Mouse (Mus musculus): ENCODE measurements around the gene Rab3gap2. TPM values are rescaled to one million over a fixed set of nuclear protein-coding genes. Genes with fewer than 3 reads are reported as not detected.
"Not testable (repeated sequence)": the region's sequence is repeated elsewhere in the genome, so short reads cannot be mapped to it uniquely, and the experiment has no call there.

The Rab3gap2 gene
- polyA plus RNA-seq, 1 experiment from 2014 or later = 26.9 TPM

DNA sequence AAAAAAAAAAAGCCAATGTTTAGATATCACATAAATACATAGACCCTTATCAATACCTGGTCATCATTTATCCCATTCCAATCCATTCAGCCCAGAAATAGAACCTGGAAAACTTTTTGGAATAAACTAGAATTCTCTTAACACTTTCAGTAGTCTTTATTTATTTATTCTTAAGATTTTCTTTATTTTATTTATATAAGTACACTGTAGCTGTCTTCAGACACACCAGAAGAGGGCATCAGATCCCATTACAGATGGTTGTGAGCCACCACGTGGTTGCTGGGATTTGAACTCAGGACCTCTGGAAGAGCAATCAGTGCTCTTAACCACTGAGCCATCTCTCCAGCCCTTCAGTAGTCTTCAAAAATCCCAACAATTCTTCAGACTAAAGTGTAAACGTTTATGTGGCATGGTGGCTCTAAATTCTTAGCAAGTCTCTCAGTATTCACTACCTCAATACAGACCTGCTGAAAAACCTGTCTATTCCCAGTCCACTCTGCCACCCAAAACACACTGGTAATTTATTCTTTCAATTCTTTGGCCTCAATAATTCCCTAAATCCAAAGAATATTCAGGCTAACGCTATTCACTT lies 123.9 kb downstream of the Rab3gap2 start:
- not testable (repeated sequence) for H3K9me3 ChIP-seq; H3K9ac ChIP-seq; ATAC-seq (replicated peaks); H3K27me3 ChIP-seq (replicated peaks); H3K27ac ChIP-seq
- 67% methylated on average over 3 of the region's 3 CpGs for WGBS
- Histone ChIP-seq H3K4me2 (peak overlapping the region; percentile 91), H3K4me1 (peaks cover 26% of the 10 kb centered on the region), H3K36me3 (replicated peaks) (peaks cover 16% of the 10 kb centered on the region; the same call in 1 of the 2 replicates), H3K4me3 (peak overlapping the region; percentile 81)

DNA sequence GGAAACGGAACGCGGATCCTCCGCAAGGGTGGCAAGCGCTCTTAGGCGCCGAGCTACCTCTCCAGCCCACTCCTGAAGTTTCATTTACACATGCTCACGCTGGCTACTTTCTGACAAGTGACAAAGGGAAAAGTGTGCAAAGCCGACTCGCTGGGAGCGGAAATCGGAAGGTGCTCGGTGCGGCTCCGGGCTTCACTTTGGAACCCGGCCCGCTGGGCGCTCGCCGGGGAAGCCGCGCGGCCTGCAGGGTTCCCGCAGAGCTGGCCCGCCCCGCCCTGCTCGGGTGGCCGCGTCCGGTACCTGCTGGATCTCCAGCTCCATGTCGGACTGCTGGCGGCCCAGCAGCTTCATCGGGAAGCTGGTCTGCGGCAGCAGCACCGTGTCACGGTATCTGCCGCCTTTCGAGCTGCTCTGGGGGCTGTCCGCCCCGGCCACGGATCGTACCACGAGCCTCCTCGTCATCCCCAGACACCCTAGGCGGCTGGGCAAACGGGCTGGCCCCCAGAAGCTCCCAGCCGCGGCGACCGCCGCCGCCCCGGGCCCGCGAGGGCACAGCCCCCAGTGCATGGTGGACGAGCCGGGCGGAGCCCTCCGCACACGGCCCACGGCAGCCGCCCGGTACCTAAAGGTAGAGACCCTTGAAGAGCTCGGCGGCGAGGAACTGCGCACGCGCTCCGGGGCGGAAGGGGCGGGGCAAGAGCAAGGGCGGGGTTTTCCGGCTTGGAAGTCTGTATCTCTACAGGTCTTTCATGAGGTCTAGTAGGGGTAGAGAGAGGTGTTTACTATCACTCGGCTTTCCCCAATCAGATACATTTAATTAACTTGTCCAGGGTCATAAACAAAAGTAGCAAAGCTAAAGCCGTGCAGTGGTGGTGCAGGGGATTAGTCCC lies 125.0 kb downstream of the Rab3gap2 start, which contains the start of gene Iars2:
Gene Iars2 (minus strand): TSS at position 676 of the 890 bp plus-strand sequence.
- H3K4me3 ChIP-seq = peak within 1 kb of the TSS; percentile 81
- peak within 1 kb of the TSS; percentile 94 for H3K9ac ChIP-seq
- peak within 1 kb of the TSS; percentile 91 for H3K4me2 ChIP-seq
- peak within 1 kb of the TSS; percentile 93 for H3K27ac ChIP-seq
- H3K36me3 ChIP-seq (replicated peaks) = peaks cover 14% of the 10 kb centered on the region; the same call in 1 of the 2 replicates
- H3K4me1 ChIP-seq = peaks cover 37% of the 10 kb centered on the region
- no peaks in the 10 kb centered on the region for H3K27me3 ChIP-seq (replicated peaks)
- ATAC-seq (replicated peaks) = peak; percentile 93
- H3K9me3 ChIP-seq = no peaks in the 10 kb centered on the region
- WGBS = under 1% methylated on average over 73 of the region's 76 CpGs

DNA sequence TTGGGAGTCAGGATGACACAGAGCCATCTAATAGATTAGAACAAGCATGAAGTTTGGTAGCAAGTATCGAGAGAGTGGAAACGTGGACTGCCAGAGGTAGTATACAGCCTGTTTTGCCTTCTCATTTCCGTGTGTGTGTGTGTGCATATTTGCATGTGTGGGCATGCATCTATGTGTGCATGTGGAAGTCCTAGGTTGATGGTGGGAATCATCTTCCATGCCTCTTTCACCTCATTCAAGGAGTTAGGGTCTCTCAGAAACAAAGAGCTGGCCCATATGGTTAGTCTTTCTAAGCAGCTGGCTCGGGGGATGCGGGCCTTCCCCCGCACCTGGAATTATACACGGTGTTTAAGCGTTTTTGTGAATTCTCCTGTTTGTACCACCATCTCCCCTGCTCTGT lies 125.9 kb downstream of the Rab3gap2 start:
- WGBS = 96% methylated on average over 8 of the region's 8 CpGs
- Histone ChIP-seq H3K9ac (no peak overlapping the region), H3K27ac (no peak overlapping the region), H3K4me3 (peak overlapping the region; percentile 81), H3K4me1 (peaks cover 45% of the 10 kb centered on the region), H3K4me2 (peak overlapping the region; percentile 91), H3K9me3 (no peaks in the 10 kb centered on the region), H3K27me3 (replicated peaks) (no peaks in the 10 kb centered on the region), H3K36me3 (replicated peaks) (peaks cover 10% of the 10 kb centered on the region; the same call in 1 of the 2 replicates)
- ATAC-seq (replicated peaks) = no peak

DNA sequence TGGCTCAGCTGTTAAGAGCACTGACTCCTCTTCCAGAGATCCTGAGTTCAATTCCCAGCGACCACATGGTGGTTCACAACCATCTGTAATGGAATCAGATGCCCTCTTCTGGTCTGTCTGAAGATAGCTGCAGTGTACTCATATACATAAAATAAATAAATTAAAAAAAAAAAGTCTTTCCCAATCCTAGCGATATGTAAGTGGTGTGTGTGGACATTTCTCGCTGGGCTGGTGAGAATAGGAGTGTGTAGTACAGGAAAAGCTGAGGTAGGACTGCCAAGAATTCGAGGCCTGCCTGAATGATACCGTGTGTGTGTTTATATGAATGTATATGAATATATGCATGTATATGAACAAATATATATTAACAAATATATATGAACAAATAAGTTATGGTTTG lies 127.4 kb downstream of the Rab3gap2 start:
- H3K4me3 ChIP-seq = peak overlapping the region; percentile 60; the same call in 1 of the 2 replicates
- no peak overlapping the region for H3K9ac ChIP-seq

DNA sequence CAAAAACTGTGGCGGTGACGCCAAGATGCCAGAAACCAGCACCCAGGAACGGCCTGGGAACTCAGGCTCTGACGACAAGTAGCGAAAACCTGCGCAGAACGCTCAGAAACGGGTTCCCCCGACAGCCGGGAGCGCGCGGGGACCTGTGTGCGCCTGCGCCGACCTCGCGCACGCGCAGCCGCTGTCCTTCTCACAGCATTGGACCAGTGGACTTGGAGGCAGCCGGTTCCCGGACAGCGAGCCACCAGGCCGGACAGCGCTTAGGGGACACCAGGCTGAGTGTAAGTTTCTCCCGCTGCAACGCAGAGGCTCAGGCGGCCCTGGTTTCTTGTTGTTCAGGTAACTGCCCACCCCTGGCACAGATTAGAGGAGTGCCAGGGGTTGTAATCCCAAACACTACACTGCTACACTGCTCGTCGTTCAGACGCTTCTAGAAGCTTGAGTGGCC lies 128.1 kb downstream of the Rab3gap2 start, which contains the start of gene Bpnt1:
Gene Bpnt1 (plus strand): TSS at position 167 of the 448 bp plus-strand sequence.
- peak; percentile 84 for ATAC-seq (replicated peaks)
- under 1% methylated on average over 32 of the region's 32 CpGs for WGBS
- Histone ChIP-seq H3K4me2 (peak within 1 kb of the TSS; percentile 63), H3K27me3 (replicated peaks) (no peaks in the 10 kb centered on the region), H3K4me3 (peak within 1 kb of the TSS; percentile 60), H3K4me1 (peaks cover 50% of the 10 kb centered on the region), H3K27ac (peak within 1 kb of the TSS; percentile 83), H3K9ac (peak within 1 kb of the TSS; percentile 70), H3K36me3 (replicated peaks) (no peaks in the 10 kb centered on the region), H3K9me3 (no peaks in the 10 kb centered on the region)

More for the DNA sequence above, 127.4 kb downstream of the Rab3gap2 start:
- Histone ChIP-seq H3K27ac (0 out of 2 replicates have a peak overlapping the region, but pooled peaks have one; percentile 40), H3K36me3 (replicated peaks) (no peaks in the 10 kb centered on the region), H3K4me1 (peaks cover 50% of the 10 kb centered on the region), H3K27me3 (replicated peaks) (no peaks in the 10 kb centered on the region), H3K4me2 (peak overlapping the region; percentile 63), H3K9me3 (no peaks in the 10 kb centered on the region)
- ATAC-seq (replicated peaks) = no peak
- 47% methylated on average over 5 of the region's 5 CpGs for WGBS

DNA sequence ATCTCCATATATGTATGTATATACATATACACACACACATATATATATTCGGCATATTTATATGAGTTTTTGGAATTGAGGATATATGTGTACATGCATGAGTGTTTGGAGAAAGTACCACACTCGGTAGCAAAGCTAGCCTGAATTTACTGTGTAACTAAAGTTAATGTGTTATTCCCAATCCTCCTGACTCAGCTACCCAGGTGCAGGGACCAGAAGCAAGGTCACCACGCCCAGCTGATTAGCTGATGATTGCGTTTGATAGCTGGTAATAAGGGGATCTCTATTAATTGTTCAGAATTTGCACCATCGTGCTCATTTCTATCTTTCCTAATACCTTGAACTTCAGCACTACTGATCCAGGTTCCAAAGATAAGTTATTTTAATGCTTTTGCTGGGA lies 129.7 kb downstream of the Rab3gap2 start:
- no peak for ATAC-seq (replicated peaks)
- H3K4me3 ChIP-seq = no peak overlapping the region

DNA sequence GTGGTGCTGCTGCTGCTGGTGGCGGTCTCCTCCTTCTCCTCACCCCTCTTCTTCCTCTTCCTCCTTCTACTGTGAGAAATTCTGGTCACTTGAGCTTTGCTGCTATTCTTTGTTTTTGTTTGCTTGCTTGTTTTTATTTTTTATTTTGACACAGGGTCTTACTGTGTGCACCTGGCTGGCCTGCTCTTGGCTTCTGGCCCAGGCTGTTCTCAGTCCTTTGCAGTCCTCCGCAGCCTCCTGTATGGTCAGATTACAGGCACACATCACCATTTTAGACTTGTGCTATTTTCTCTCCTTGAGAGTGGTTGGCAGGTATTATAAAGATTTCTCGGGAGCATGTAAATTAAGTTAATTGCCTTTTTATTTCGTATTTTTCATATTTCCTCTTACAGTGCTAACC lies 130.2 kb downstream of the Rab3gap2 start:
- ATAC-seq (replicated peaks) = no peak
- H3K9ac ChIP-seq = no peak overlapping the region
- WGBS = 80% methylated on average over 4 of the region's 4 CpGs
- H3K4me3 ChIP-seq = no peak overlapping the region
- no peaks in the 10 kb centered on the region for H3K9me3 ChIP-seq
- no peaks in the 10 kb centered on the region for H3K27me3 ChIP-seq (replicated peaks)
- no peak overlapping the region for H3K27ac ChIP-seq
- H3K4me2 ChIP-seq = no peak overlapping the region
- peaks cover 41% of the 10 kb centered on the region for H3K4me1 ChIP-seq
- H3K36me3 ChIP-seq (replicated peaks) = no peaks in the 10 kb centered on the region; the same call in 1 of the 2 replicates

More for the DNA sequence above, 129.7 kb downstream of the Rab3gap2 start:
- Histone ChIP-seq H3K4me1 (peaks cover 42% of the 10 kb centered on the region), H3K9ac (no peak overlapping the region), H3K27ac (no peak overlapping the region), H3K36me3 (replicated peaks) (no peaks in the 10 kb centered on the region; the same call in 1 of the 2 replicates), H3K27me3 (replicated peaks) (no peaks in the 10 kb centered on the region), H3K9me3 (no peaks in the 10 kb centered on the region), H3K4me2 (no peak overlapping the region)
- WGBS = 94% methylated on average over 5 of the region's 5 CpGs

DNA sequence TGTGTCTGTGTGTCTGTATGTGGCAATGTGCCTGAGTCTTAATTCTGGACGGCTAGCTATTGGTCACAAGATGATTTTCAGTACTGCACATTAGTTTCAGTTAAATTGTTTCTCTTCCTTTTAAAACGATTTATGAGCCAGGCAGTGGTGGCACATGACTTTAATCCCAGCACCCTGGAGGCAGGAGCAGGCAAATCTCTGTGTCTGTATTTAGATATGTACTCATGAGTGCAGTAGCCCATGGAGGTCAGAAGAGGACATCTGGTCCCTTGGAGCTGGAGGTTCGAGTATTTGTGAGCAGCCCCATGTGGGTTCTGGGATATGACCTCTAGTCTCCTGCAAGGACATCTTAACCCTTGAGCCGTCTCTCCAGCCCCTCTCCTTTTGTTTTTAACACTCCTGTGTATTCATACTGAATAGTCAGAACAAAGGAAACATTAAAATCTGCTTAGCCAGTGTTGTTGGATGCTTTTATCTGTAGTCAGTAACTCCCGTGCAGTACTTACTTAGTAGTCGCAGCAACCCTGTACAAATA lies 131.4 kb downstream of the Rab3gap2 start:
- Histone ChIP-seq H3K4me2 (no peak overlapping the region), H3K4me3 (no peak overlapping the region), H3K9ac (no peak overlapping the region), H3K4me1 (peaks cover 34% of the 10 kb centered on the region), H3K27me3 (replicated peaks) (no peaks in the 10 kb centered on the region), H3K27ac (no peak overlapping the region), H3K36me3 (replicated peaks) (peaks cover 7% of the 10 kb centered on the region; the same call in 1 of the 2 replicates), H3K9me3 (no peaks in the 10 kb centered on the region)
- ATAC-seq (replicated peaks) = no peak
- WGBS = 67% methylated on average over 6 of the region's 6 CpGs

MicroRNA genes within 50 kb of the gene (microRNA counts, 519-probe panel; counts per million panel counts)
- 2,366 counts per million, percentile 41 among the panel's probes with 10 or more counts for microRNA mmu-miR-194
- not detected for microRNA mmu-miR-664

Small RNAs within 50 kb of the gene (microRNA-seq; reads per million reads assigned to microRNA genes)
- 1.8 reads per million, percentile 2 among the genes with 10 or more reads in this experiment for gene Mir194-1
- gene Mir215 = 4.4 reads per million, percentile 22 among the genes with 10 or more reads in this experiment
- gene Mir664 = 18.9 reads per million, percentile 36 among the genes with 10 or more reads in this experiment

Other genes starting within 250 kb of the Rab3gap2 start
- 15.8 and 17.3 TPM in 2 replicates for gene Mark1, start 204.5 kb upstream of the Rab3gap2 start, polyA plus RNA-seq (2015; fragmentation: Nextera tagmentation; extraction: Ambion mirVana)
- 18.3 and 20.2 TPM in 2 replicates for gene Iars2, start 125.3 kb downstream of the Rab3gap2 start, polyA plus RNA-seq (2015; fragmentation: Nextera tagmentation; extraction: Ambion mirVana)
- gene Bpnt1, start 128.0 kb downstream of the Rab3gap2 start, polyA plus RNA-seq (2015; fragmentation: Nextera tagmentation; extraction: Ambion mirVana) = 46.2 and 48.0 TPM in 2 replicates
- 129 and 137 TPM in 2 replicates for gene Eprs, start 158.9 kb downstream of the Rab3gap2 start, polyA plus RNA-seq (2015; fragmentation: Nextera tagmentation; extraction: Ambion mirVana)

All from midbrain, embryonic 15.5 days (tissue).